Mouse (Mus musculus) liver, embryonic 15.5 days (tissue): Measurements from ENCODE around the gene Lag3. TPM values are rescaled to one million over a fixed set of nuclear protein-coding genes. Genes with fewer than 3 reads are reported as not detected.

Source experiments
- ATAC-seq: fragments of 200-750 bp; cut with Nextera tagmentation; 2 replicates; pipeline ENCODE4 v1.8.0; 2017; ENCODE audit warnings: moderate number of reproducible peaks, mild to moderate bottlenecking, moderate library complexity; ENCODE audit not compliant: insufficient read depth
- H3K27ac ChIP-seq: fragments of 300-500 bp; sonication (generic); replicated peaks from 2 replicates; pipeline ENCODE4 v1.5.1; 2015; ENCODE audit warnings: mild to moderate bottlenecking, inconsistent platforms
- H3K27me3 ChIP-seq: fragments of 300-500 bp; sonication (generic); 2 replicates; pipeline ENCODE4 v1.6.1; 2015; ENCODE audit warnings: mild to moderate bottlenecking, inconsistent platforms
- H3K36me3 ChIP-seq: fragments of 300-500 bp; sonication (generic); replicated peaks from 2 replicates; pipeline ENCODE4 v1.6.1; 2015; ENCODE audit warnings: moderate library complexity, mild to moderate bottlenecking, inconsistent platforms
- H3K4me1 ChIP-seq: fragments of 300-500 bp; sonication (generic); replicated peaks from 2 replicates; pipeline ENCODE4 v1.6.1; 2015; ENCODE audit warnings: inconsistent platforms
- H3K4me2 ChIP-seq: fragments of 300-500 bp; sonication (generic); 2 replicates; pipeline ENCODE4 v1.6.1; 2015; ENCODE audit warnings: moderate library complexity, mild to moderate bottlenecking, inconsistent platforms
- H3K4me3 ChIP-seq: fragments of 300-500 bp; sonication (generic); replicated peaks from 2 replicates; pipeline ENCODE4 v1.5.1; 2015; ENCODE audit warnings: mild to moderate bottlenecking, inconsistent platforms
- H3K9ac ChIP-seq: fragments of 300-500 bp; sonication (generic); 2 replicates; pipeline ENCODE4 v1.6.1; 2015; ENCODE audit warnings: moderate library complexity, mild to moderate bottlenecking, inconsistent platforms
- H3K9me3 ChIP-seq: fragments of 300-500 bp; sonication (generic); replicated peaks from 2 replicates; pipeline ENCODE4 v1.6.1; 2016; ENCODE audit warnings: inconsistent platforms
- WGBS: fragments of 180-500 bp; shearing (Covaris S2); methylation state at CpG from one replicate; pipeline ENCODE4 v1.1.7; 2015; ENCODE audit warnings: mixed read lengths; ENCODE audit not compliant: insufficient replicate concordance; 5-methylcytosine and 5-hydroxymethylcytosine counted together
- polyA plus RNA-seq: library from polyadenylated mRNA; unstranded; fragments of >200 nt; fragmentation: Nextera tagmentation; extraction: Ambion mirVana; gene quantifications from 2 replicates; pipeline ENCODE4 v1.2.1, GENCODE M21; 2015

Lag3 gene
- polyA plus RNA-seq, 1 experiment from 2014 or later, result 0.18 TPM

GRCm38 (mm10) chr6:124913214-124913613, 1.7 kb upstream of the Lag3 start:
- Histone ChIP-seq H3K4me2 (no peak overlapping the region), H3K4me3 (no peak overlapping the region), H3K27me3 (peaks cover 98% of the 10 kb centered on the region), H3K9ac (no peak overlapping the region), H3K4me1 (peaks cover 41% of the 10 kb centered on the region), H3K36me3 (0 out of 2 replicates have a peak, but pooled peaks cover 5% of the 10 kb centered on the region), H3K27ac (no peak overlapping the region), H3K9me3 (no peaks in the 10 kb centered on the region)
- ATAC-seq, result no peak
- WGBS, result 25% methylated on average over 6 of the region's 6 CpGs

GRCm38 (mm10) chr6:124910032-124910431, 1.5 kb downstream of the Lag3 start:
- peak overlapping the region; percentile 10; the same call in 1 of the 2 replicates for H3K4me2 ChIP-seq
- H3K36me3 ChIP-seq, result 0 out of 2 replicates have a peak, but pooled peaks cover 5% of the 10 kb centered on the region
- ATAC-seq, result no peak
- no peak overlapping the region for H3K27ac ChIP-seq
- H3K4me3 ChIP-seq, result no peak overlapping the region
- WGBS, result 5% methylated on average over 32 of the region's 32 CpGs
- H3K27me3 ChIP-seq, result peaks cover 70% of the 10 kb centered on the region
- no peak overlapping the region for H3K9ac ChIP-seq
- no peaks in the 10 kb centered on the region for H3K9me3 ChIP-seq
- peaks cover 19% of the 10 kb centered on the region for H3K4me1 ChIP-seq

- peaks cover 19% of the 10 kb centered on the region for H3K4me1 ChIP-seq
- H3K36me3 ChIP-seq, result no peaks in the 10 kb centered on the region
- H3K27me3 ChIP-seq, result peaks cover 48% of the 10 kb centered on the region
- no peaks in the 10 kb centered on the region for H3K9me3 ChIP-seq
- no peak overlapping the region for H3K9ac ChIP-seq
- H3K4me2 ChIP-seq, result no peak overlapping the region
- no peak for ATAC-seq
- 30% methylated on average over 1 of the region's 1 CpGs for WGBS
- no peak overlapping the region for H3K27ac ChIP-seq
- H3K4me3 ChIP-seq, result no peak overlapping the region
These were observed 3.7 kb downstream of the Lag3 start for GRCm38 (mm10) chr6:124907767-124908166.

GRCm38 (mm10) chr6:124904991-124905860, 6.3 kb downstream of the Lag3 start:
- Histone ChIP-seq H3K9me3 (no peaks in the 10 kb centered on the region), H3K36me3 (no peaks in the 10 kb centered on the region), H3K27me3 (peaks cover 24% of the 10 kb centered on the region), H3K9ac (no peak overlapping the region), H3K27ac (no peak overlapping the region), H3K4me3 (no peak overlapping the region), H3K4me1 (peaks cover 19% of the 10 kb centered on the region), H3K4me2 (0 out of 2 replicates have a peak overlapping the region, but pooled peaks have one; percentile 94)
- WGBS, result 54% methylated on average over 16 of the region's 16 CpGs
- ATAC-seq, result no peak

GRCm38 (mm10) chr6:124904161-124904981, 7.1 kb downstream of the Lag3 start:
- Histone ChIP-seq H3K4me2 (peak overlapping the region; percentile 94), H3K4me3 (peak overlapping the region; percentile 65), H3K9me3 (no peaks in the 10 kb centered on the region), H3K4me1 (peaks cover 12% of the 10 kb centered on the region), H3K36me3 (no peaks in the 10 kb centered on the region), H3K9ac (peak overlapping the region; percentile 51), H3K27me3 (peaks cover 16% of the 10 kb centered on the region), H3K27ac (peak overlapping the region; percentile 81)
- WGBS, result 25% methylated on average over 24 of the region's 24 CpGs
- ATAC-seq, result peak; percentile 59

- WGBS, result under 1% methylated on average over 23 of the region's 23 CpGs
- no peaks in the 10 kb centered on the region for H3K9me3 ChIP-seq
- peak overlapping the region; percentile 81 for H3K27ac ChIP-seq
- peaks cover 9% of the 10 kb centered on the region for H3K27me3 ChIP-seq
- H3K4me3 ChIP-seq, result peak overlapping the region; percentile 65
- ATAC-seq, result peak; percentile 75
- peaks cover 12% of the 10 kb centered on the region for H3K4me1 ChIP-seq
- no peaks in the 10 kb centered on the region for H3K36me3 ChIP-seq
- H3K4me2 ChIP-seq, result peak overlapping the region; percentile 94
- H3K9ac ChIP-seq, result peak overlapping the region; percentile 51
These were observed 7.8 kb downstream of the Lag3 start for GRCm38 (mm10) chr6:124903580-124904151.

GRCm38 (mm10) chr6:124901851-124902250, 9.7 kb downstream of the Lag3 start:
- no peak overlapping the region for H3K27ac ChIP-seq
- H3K9me3 ChIP-seq, result no peaks in the 10 kb centered on the region
- no peak for ATAC-seq
- H3K9ac ChIP-seq, result no peak overlapping the region
- H3K36me3 ChIP-seq, result no peaks in the 10 kb centered on the region
- no peak overlapping the region for H3K4me3 ChIP-seq
- H3K27me3 ChIP-seq, result no peaks in the 10 kb centered on the region; the same call in 1 of the 2 replicates
- H3K4me1 ChIP-seq, result peaks cover 12% of the 10 kb centered on the region
- H3K4me2 ChIP-seq, result no peak overlapping the region

GRCm38 (mm10) chr6:124900801-124901480, 10.6 kb downstream of the Lag3 start:
- no peaks in the 10 kb centered on the region; the same call in 1 of the 2 replicates for H3K27me3 ChIP-seq
- H3K4me1 ChIP-seq, result peaks cover 12% of the 10 kb centered on the region
- H3K4me2 ChIP-seq, result no peak overlapping the region
- H3K9ac ChIP-seq, result no peak overlapping the region
- 23% methylated on average over 10 of the region's 10 CpGs for WGBS
- H3K27ac ChIP-seq, result no peak overlapping the region
- H3K36me3 ChIP-seq, result no peaks in the 10 kb centered on the region
- H3K4me3 ChIP-seq, result no peak overlapping the region
- no peak for ATAC-seq
- no peaks in the 10 kb centered on the region for H3K9me3 ChIP-seq

GRCm38 (mm10) chr6:124900056-124900800, 11.3 kb downstream of the Lag3 start:
- Histone ChIP-seq H3K4me2 (no peak overlapping the region), H3K36me3 (no peaks in the 10 kb centered on the region), H3K27me3 (no peaks in the 10 kb centered on the region; the same call in 1 of the 2 replicates), H3K9me3 (no peaks in the 10 kb centered on the region), H3K9ac (no peak overlapping the region), H3K4me3 (no peak overlapping the region), H3K27ac (no peak overlapping the region), H3K4me1 (peaks cover 12% of the 10 kb centered on the region)
- no peak for ATAC-seq
- whole genome bisulfite sequencing, result 61% methylated on average over 8 of the region's 8 CpGs

GRCm38 (mm10) chr6:124898359-124898758, 13.1 kb downstream of the Lag3 start:
- ATAC-seq, result no peak

More at GRCm38 (mm10) chr6:124898359-124898758, 13.1 kb downstream of the Lag3 start:
- H3K4me2 ChIP-seq, result no peak overlapping the region
- H3K4me3 ChIP-seq, result no peak overlapping the region
- H3K27ac ChIP-seq, result no peak overlapping the region
- no peaks in the 10 kb centered on the region for H3K9me3 ChIP-seq
- H3K36me3 ChIP-seq, result no peaks in the 10 kb centered on the region
- no peaks in the 10 kb centered on the region; the same call in 1 of the 2 replicates for H3K27me3 ChIP-seq
- H3K9ac ChIP-seq, result no peak overlapping the region
- WGBS, result 8% methylated on average over 3 of the region's 3 CpGs
- no peaks in the 10 kb centered on the region for H3K4me1 ChIP-seq
